Mouse (Mus musculus): ENCODE data around the gene Gm10322.

Gm10322 gene

GRCm38 (mm10) chr10:59602043-59602442 is 13.8 kb upstream of the Gm10322 start:
- no peak for DNase-seq (ENCODE audit: low spot score in 2 of 2)

DNA sequence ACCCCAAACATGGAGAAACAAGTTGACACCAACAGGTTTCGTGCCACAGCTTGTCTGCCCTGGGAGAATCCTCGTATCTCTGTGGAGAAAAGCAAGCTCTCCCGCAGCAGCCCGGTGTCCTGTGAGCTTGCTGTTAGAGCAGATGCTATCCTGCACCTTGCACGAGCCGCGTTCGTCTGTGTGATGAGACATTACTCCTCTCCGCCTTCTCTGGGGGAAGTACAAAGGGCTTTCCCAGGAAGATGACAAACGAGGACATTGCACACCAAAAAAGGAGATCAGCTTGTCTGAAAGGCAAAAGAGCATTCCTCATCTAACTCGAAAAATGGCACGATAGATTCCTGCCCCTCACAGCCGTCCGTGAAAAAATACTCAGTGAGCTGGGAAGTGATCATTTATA is 13.0 kb upstream of the Gm10322 start:
- peak; percentile 60 to 61 for DNase-seq (ENCODE audit: low spot score in 2 of 2)

GRCm38 (mm10) chr10:59603843-59604242 is 12.0 kb upstream of the Gm10322 start:
- DNase-seq (ENCODE audit: low spot score in 2 of 2) = no peak

DNA sequence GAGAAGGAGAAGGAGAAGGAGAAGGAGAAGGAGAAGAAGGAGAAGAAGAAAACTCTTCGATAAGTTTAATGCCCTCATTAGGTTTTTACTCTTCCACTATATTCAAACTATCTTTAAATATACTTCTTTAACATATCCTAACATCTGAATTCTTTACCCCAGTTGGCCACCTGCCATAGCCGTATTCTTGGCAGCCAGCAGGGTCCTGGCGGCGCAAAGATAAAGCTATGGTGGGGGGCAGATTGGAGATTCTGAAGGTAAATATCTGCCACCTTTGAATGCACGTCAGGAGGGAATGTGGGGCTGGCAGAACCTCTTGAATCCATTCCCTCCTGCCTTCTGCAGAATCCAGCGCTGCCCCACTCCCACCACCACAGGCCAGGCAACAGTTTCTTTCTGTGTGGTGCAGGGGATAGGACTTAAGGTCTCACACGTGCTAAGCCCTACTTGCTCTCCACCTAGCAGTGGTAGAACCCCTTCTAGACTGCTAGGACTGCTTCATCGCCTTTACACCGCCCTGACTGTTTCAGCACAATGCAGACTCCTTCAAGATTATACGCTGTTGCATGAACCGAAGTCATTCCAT is 10.9 kb upstream of the Gm10322 start:
- no peak for DNase-seq (ENCODE audit: low spot score in 2 of 2)

DNA sequence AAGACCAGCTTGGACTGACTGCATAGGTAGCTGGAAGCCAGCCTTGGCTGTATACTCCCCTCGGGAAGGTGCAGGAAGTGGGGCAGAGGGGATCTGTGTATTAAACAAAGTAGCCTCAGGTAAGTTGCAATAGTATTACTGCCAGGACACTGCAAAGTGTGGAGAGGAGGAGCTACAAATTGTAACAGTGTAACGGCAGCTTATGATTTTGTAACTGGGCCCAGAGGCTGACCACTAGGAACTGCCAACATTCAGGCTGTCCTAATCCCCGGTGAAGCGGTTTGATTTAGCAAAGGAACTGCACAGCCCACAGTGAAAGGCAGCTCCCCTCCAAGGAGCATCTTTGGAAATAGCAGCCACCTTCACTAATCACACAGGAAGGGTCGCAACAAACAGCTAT is 2.6 kb upstream of the Gm10322 start:
- DNase-seq (ENCODE audit: low spot score in 2 of 2) = no peak

- DNase-seq (ENCODE audit: low spot score in 2 of 2) = no peak
Measured at GRCm38 (mm10) chr10:59614141-59614540, 1.7 kb upstream of the Gm10322 start.

DNA sequence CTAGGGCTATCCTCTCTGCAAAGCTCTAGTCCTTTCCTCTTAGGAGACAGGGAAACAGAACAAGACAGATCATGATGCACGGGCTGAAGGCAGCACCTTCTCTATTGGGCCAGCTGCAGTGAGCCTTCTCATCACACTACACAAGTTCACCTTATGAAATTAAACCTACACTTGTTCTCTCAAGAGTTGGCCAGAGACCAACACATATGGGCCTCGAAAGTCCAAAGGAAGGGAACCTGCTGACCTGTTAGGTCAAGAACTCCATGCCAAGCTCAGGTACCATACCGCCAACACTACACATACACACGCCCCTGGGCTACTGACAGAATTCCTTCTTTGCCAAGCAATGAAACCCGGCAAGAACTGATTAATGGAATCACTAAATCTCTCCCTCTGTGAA is 452 bp upstream of the Gm10322 start:
- peak in 1 of 2 experiments; percentile 41 for DNase-seq (ENCODE audit: low spot score in 2 of 2)

- DNase-seq (ENCODE audit: low spot score in 2 of 2) = peak; percentile 96 to 97
Measured at GRCm38 (mm10) chr10:59616522-59616921, 659 bp downstream of the Gm10322 start, which contains the start of gene Mcu. Mcu (minus strand) TSS chr10:59616692.

GRCm38 (mm10) chr10:59617776-59618175 is 1.9 kb downstream of the Gm10322 start:
- no peak for DNase-seq (ENCODE audit: low spot score in 2 of 2)

- no peak for DNase-seq (ENCODE audit: low spot score in 2 of 2)
Measured at GRCm38 (mm10) chr10:59621355-59621754, 5.5 kb downstream of the Gm10322 start.

DNA sequence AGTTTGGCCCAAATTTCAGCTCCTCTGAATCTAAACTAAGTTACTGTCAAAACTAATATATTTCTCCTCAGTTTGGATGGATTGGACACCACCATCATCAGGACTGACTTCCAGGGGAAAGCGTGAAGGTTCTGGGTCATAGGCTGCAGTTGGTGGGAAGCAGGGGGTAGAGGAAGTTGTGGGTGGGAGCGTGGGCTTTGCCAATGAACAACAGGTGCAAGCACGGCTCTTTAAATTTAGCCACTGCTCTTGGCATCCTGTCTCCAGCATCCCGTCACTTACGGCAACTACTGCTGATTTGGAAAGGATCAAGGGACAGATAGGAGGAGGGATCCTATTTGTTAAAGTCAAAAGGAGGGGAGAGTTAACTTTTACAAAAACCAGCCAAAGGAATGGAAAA is 7.6 kb downstream of the Gm10322 start:
- no peak for DNase-seq (ENCODE audit: low spot score in 2 of 2)

- no peak for DNase-seq (ENCODE audit: low spot score in 2 of 2)
Measured at GRCm38 (mm10) chr10:59628641-59629505, 13.0 kb downstream of the Gm10322 start.

DNA sequence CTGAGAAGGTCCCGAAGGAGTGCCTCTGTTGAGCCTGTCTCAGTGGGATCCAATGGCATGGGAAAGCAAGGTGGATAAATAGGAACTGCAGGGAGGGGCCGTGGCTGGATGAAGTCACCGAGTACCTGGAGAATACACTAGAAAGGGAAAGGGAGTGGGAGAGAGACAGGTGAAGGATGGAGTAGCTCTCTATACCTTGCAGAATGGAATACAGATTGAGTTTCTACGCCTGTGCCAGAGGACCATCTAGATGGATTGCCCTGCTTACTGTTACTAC is 13.6 kb downstream of the Gm10322 start:
- no peak for DNase-seq (ENCODE audit: low spot score in 2 of 2)

DNA sequence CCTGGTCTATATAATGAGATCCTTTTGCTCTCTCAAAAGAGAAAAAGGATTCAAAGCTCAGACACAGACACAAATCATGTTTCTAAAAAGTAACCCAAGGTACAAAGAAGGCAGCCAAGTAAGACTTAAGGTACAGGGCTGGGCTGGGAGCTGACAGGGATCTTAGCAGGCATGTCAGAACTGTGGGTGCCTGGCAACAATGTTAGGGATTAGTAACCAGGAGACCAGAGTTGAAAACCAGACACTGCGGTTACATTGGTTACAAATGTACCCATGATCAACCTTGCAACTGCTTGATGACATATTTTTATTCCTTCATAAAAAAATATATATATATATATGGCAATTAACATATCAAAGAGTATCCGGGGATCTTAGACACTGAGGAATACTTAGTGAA is 20.2 kb downstream of the Gm10322 start:
- DNase-seq (ENCODE audit: low spot score in 2 of 2) = no peak

GRCm38 (mm10) chr10:59636751-59637533 is 21.1 kb downstream of the Gm10322 start:
- DNase-seq (ENCODE audit: low spot score in 2 of 2) = no peak

DNA sequence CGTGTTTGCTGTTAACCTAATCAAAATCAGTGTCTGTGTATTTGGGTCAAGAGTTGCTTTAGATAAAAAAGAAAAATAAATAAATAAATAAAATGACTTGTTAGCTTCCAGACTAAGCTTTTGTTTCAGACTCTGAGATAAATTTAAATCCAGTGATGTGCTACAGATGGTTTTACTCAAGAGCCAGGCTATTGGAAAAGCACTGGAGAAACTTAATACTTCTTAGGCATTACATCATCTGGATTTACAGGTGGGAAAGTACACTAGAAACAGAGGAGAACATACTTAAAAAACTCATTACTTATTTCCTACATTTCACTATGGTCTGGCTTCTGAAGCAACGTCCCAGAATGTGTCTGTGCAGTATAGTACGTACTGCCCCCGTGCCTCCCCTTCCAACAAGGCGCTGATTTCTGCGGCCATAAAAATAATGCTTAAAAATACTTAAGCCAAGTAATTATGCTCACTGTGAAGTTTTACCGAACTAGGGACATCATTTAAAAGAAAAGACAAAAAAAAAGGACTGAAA is 21.8 kb downstream of the Gm10322 start:
- no peak for DNase-seq (ENCODE audit: low spot score in 2 of 2)

- DNase-seq (ENCODE audit: low spot score in 2 of 2) = no peak
Measured at GRCm38 (mm10) chr10:59638576-59638975, 22.7 kb downstream of the Gm10322 start.

DNA sequence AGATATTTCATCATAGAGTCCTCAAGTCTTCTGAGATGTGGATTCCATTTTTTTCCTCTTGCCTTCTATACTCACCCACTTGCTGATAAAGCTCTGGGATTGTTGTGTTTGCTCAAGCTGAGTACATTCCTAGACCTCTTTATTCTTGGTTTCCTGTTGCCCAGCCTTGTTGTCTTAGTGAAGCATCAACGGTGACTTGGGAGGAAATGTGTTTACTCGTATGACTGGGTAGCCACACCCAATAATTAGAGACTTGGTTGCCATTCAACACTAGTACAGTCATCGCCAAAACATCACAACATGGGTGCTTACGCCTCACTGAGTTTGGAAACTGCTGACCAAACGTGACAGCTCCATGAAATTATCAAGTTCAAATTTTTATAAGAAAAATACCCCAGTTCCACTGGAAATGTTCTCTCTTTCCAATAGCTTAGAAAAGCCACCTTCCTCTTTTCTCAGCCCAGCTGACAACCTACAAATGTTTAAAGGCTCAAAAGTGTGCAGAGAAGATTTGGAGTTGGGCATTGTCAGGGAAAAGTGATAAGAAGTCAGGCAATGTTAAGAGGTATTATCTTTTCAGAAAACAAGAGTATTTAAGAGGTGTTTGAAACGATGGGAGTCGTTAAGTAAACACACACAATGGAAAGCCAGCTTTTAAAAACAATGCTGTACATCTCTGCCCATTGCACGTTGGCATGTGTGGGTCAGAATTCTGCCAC is 27.0 kb downstream of the Gm10322 start:
- DNase-seq (ENCODE audit: low spot score in 2 of 2) = no peak

GRCm38 (mm10) chr10:59643645-59644044 is 27.8 kb downstream of the Gm10322 start:
- DNase-seq (ENCODE audit: low spot score in 2 of 2) = no peak

- no peak for DNase-seq (ENCODE audit: low spot score in 2 of 2)
Measured at GRCm38 (mm10) chr10:59644710-59645109, 28.8 kb downstream of the Gm10322 start.

GRCm38 (mm10) chr10:59645153-59645552 is 29.3 kb downstream of the Gm10322 start:
- DNase-seq (ENCODE audit: low spot score in 2 of 2) = no peak
